Mouse (Mus musculus) limb, embryonic 13.5 days (tissue): ENCODE measurements at regions not wholly inside any gene's neighbourhood (a gene's known extent, or its start where the extent isn't known, plus 50 kb on each side); places are given as distances from the start of the nearest gene placed in this dataset.

Experiments used
- ATAC-seq: fragments of 200-750 bp; cut with Nextera tagmentation; 2 replicates; pipeline ENCODE4 v1.8.0; 2017; ENCODE audit warnings: low read depth, moderate number of reproducible peaks, moderate TSS enrichment; ENCODE audit not compliant: low FRiP score
- H3K27ac ChIP-seq: fragments of 300-500 bp; sonication (generic); 2 replicates; pipeline ENCODE4 v1.5.1; 2015; ENCODE audit warnings: inconsistent platforms, mild to moderate bottlenecking, moderate library complexity
- H3K27me3 ChIP-seq: fragments of 300-500 bp; sonication (generic); 2 replicates; pipeline ENCODE4 v1.6.1; 2015; ENCODE audit warnings: mild to moderate bottlenecking, inconsistent platforms
- H3K36me3 ChIP-seq: fragments of 300-500 bp; sonication (generic); 2 replicates; pipeline ENCODE4 v1.6.1; 2015; ENCODE audit warnings: inconsistent platforms, mild to moderate bottlenecking, moderate library complexity
- H3K4me1 ChIP-seq: fragments of 300-500 bp; sonication (generic); 2 replicates; pipeline ENCODE4 v1.6.1; 2015; ENCODE audit warnings: inconsistent platforms
- H3K4me2 ChIP-seq: fragments of 300-500 bp; sonication (generic); replicated peaks from 2 replicates; pipeline ENCODE4 v1.6.1; 2015; ENCODE audit warnings: inconsistent platforms, mild to moderate bottlenecking, moderate library complexity
- H3K4me3 ChIP-seq: fragments of 300-500 bp; sonication (generic); 2 replicates; pipeline ENCODE4 v1.5.1; 2015; ENCODE audit warnings: moderate library complexity, mild to moderate bottlenecking, inconsistent platforms
- H3K9ac ChIP-seq: fragments of 300-500 bp; sonication (generic); 2 replicates; pipeline ENCODE4 v1.6.1; 2015; ENCODE audit warnings: mild to moderate bottlenecking, inconsistent platforms
- H3K9me3 ChIP-seq: fragments of 300-500 bp; sonication (generic); 2 replicates; pipeline ENCODE4 v1.6.1; 2016; ENCODE audit warnings: inconsistent platforms
- WGBS: fragments of 180-500 bp; shearing (Covaris S2); methylation state at CpG from one replicate; pipeline ENCODE4 v1.1.7; 2015; 5-methylcytosine and 5-hydroxymethylcytosine counted together

DNA sequence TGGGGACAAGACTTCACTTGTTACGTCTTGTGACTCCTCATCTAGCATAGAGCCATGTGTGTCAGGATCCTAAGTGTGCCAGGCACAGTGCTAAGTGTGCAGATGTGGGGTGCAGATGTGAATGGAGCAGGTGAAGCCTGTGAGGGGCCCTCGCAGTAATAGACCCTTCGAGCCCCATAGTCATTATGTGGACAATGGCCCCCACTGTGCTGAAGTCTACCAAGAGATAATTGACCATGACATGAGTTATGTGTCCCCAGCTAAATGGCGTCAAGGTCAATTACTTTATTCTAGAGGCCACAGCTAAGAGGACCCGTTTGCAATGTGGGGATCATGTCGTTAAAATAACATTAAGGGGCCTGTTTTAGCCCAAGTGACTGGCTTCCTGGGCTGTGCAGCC lies 245.0 kb downstream of the Hlx start:
- H3K27ac ChIP-seq, result no peak overlapping the region
- no peak overlapping the region for H3K9ac ChIP-seq
- no peaks in the 10 kb centered on the region for H3K9me3 ChIP-seq
- no peak overlapping the region for H3K4me2 ChIP-seq
- H3K36me3 ChIP-seq, result no peaks in the 10 kb centered on the region
- H3K4me3 ChIP-seq, result no peak overlapping the region
- no peak for ATAC-seq
- peaks cover 25% of the 10 kb centered on the region for H3K27me3 ChIP-seq
- H3K4me1 ChIP-seq, result peaks cover 21% of the 10 kb centered on the region
- 31% methylated on average over 6 of the region's 6 CpGs for WGBS

DNA sequence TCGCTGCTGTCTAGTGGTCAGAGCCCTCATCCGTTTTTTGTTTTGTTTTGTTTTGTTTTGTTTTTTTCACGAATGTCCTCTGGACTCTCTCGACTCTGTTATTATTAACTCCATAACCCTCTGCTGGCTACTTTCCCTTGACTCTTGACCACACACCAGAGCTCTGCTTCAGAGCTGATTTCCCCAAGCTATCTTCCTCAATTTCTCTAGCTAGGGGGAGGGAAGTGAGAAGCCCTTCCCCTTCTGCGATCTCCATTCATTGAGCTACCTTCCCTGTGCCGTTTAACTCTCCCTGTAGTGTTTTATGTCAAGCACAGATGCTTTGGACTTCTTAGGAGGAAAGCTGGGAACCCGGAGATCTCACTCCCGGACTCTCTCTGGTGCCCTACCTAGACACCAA lies 247.6 kb downstream of the Hlx start:
- no peak overlapping the region for H3K9ac ChIP-seq
- no peak overlapping the region for H3K27ac ChIP-seq
- peaks cover 25% of the 10 kb centered on the region for H3K27me3 ChIP-seq
- no peak overlapping the region for H3K4me2 ChIP-seq
- H3K9me3 ChIP-seq, result no peaks in the 10 kb centered on the region
- no peak for ATAC-seq
- no peaks in the 10 kb centered on the region for H3K36me3 ChIP-seq
- peaks cover 17% of the 10 kb centered on the region for H3K4me1 ChIP-seq
- no peak overlapping the region for H3K4me3 ChIP-seq
- WGBS, result 77% methylated on average over 8 of the region's 8 CpGs

DNA sequence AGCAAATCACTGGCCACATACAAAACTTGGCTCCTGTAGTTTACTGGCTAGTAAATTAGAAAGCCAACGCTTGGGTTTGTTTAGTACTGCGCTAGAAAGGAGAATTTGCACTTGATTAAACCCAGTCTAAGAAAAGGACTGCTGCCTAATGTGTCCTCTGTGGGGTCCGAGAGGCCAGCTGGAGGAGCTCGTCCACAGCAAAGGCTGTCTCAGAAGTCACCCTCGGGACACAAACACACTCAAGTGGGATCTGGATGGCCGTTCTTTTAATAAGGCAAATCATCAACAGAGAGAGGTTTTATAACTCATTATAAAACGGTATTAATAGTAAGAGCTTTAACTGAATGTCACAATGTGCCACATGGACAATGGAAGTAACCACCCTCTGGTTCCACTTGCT lies 249.0 kb downstream of the Hlx start:
- Histone ChIP-seq H3K4me1 (peaks cover 10% of the 10 kb centered on the region; the same call in 1 of the 2 replicates), H3K27ac (no peak overlapping the region), H3K9ac (no peak overlapping the region), H3K9me3 (no peaks in the 10 kb centered on the region), H3K4me2 (no peak overlapping the region), H3K4me3 (no peak overlapping the region), H3K36me3 (no peaks in the 10 kb centered on the region), H3K27me3 (peaks cover 25% of the 10 kb centered on the region)
- WGBS, result 48% methylated on average over 7 of the region's 7 CpGs
- ATAC-seq, result no peak

DNA sequence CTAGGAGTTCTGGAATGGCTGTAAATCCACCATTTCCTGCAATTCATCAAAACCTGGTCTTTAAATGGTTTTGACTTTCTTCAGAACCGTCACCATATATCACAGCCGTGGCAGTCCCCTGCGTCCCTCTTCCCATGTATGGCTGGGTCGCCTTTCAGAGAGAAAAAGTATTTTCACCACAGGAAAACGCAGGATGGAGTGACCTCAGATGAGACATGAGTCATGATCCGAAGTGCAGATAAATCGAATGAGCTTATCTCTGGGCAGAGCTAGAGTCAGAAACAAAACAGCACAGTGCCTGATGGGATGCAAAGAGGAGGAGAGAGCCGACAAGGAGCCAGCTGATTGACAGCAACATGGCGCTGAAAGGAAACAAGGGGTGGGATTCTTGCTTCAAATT lies 250.4 kb downstream of the Hlx start:
- WGBS, result 62% methylated on average over 9 of the region's 9 CpGs
- H3K4me3 ChIP-seq, result no peak overlapping the region
- H3K4me2 ChIP-seq, result no peak overlapping the region
- peaks cover 25% of the 10 kb centered on the region for H3K27me3 ChIP-seq
- H3K27ac ChIP-seq, result no peak overlapping the region
- H3K4me1 ChIP-seq, result peaks cover 7% of the 10 kb centered on the region
- no peaks in the 10 kb centered on the region for H3K9me3 ChIP-seq
- H3K9ac ChIP-seq, result no peak overlapping the region
- no peak for ATAC-seq
- H3K36me3 ChIP-seq, result no peaks in the 10 kb centered on the region

DNA sequence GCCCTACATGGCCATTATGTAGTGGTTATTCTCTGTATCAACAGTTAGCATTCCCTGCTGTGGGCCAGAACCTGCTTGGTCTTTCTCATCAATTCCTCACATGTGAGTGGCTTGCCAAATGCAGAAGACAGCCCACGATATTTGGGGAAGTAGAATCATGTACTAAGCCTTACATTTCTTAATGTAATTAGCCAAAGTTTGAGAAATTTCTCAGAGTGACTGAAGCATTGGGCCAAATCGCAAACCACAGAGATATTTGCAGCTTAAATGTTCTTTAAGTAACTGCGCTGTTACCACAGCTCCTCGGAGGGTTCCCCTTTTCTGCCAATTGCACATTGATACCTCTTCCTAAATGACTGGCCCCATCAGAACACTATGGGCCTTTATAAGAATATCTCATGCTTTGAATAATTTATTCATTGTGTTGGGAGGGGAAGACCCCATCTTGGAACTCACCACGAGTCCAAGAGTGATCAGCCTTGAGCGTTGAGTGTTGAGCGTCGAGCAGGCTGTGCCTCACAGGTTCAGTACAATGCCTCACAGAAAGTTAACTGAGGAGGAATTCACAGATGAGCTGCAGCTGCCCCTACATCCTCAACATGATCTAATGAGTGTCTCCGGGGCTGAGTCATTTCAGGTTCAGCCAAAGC lies 251.7 kb downstream of the Hlx start:
- Histone ChIP-seq H3K27me3 (peaks cover 15% of the 10 kb centered on the region), H3K9me3 (no peaks in the 10 kb centered on the region), H3K36me3 (no peaks in the 10 kb centered on the region), H3K4me3 (no peak overlapping the region), H3K27ac (no peak overlapping the region), H3K4me2 (no peak overlapping the region), H3K4me1 (peaks cover 7% of the 10 kb centered on the region), H3K9ac (no peak overlapping the region)
- WGBS, result 87% methylated on average over 9 of the region's 9 CpGs
- ATAC-seq, result no peak

DNA sequence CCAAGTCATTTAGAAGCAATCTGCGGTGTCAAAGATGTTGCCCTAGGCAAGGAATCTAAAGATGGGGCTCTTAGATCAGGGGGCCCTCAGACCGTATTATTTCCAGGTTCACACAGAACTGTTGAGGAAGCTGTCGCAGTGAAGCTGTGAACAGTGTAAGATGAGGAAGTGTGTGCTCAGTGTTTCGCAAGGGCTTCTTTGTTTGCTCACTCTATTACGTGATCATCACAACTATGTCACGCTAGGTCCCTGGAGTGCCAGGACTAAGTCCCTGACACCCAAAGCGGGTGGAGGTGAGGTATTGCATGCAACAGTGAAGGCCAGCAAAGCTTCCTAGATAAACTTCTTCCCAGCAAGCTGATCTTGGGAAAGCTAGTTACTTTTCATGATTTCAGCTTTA lies 254.4 kb downstream of the Hlx start:
- no peaks in the 10 kb centered on the region for H3K9me3 ChIP-seq
- H3K27me3 ChIP-seq, result no peaks in the 10 kb centered on the region
- no peak overlapping the region for H3K4me2 ChIP-seq
- H3K27ac ChIP-seq, result no peak overlapping the region
- WGBS, result 80% methylated on average over 7 of the region's 7 CpGs
- no peak overlapping the region for H3K9ac ChIP-seq
- ATAC-seq, result no peak
- H3K4me3 ChIP-seq, result no peak overlapping the region
- no peaks in the 10 kb centered on the region for H3K36me3 ChIP-seq
- peaks cover 2% of the 10 kb centered on the region; the same call in 1 of the 2 replicates for H3K4me1 ChIP-seq

DNA sequence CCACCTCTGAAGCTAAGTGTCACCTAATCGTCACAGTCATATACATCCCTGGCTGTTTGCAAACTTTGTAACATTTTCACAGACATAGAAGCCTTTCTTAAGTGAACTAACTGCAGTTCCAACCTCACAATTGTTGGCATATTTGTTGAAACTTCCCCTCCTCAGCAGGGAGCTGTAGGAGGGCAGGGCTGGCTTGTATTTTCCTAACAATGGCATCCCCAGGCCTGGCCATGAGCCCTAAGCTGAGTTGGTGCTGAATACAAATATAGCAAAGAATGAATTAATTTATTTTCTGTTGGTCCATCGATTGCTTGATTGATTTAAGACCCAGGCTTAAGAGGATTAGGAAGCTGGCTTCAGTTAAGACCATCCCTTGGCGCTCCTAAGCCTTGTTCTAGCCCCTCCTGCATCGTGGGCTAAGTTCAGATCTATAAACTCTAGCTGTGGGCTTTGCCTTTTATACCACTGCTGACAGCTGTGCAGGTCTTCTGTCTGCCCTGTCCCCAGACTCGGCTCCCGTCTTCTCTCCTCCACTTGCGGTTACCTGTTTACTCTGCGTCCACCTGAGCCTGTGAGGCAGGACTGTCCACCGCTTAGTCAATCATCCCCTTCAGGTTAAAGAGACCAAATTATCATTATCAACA lies 269.8 kb downstream of the Hlx start:
- ATAC-seq, result no peak
- no peaks in the 10 kb centered on the region for H3K9me3 ChIP-seq
- no peak overlapping the region for H3K27ac ChIP-seq
- no peaks in the 10 kb centered on the region for H3K36me3 ChIP-seq
- H3K9ac ChIP-seq, result no peak overlapping the region
- H3K4me3 ChIP-seq, result no peak overlapping the region
- peaks cover 25% of the 10 kb centered on the region; the same call in 1 of the 2 replicates for H3K27me3 ChIP-seq
- no peak overlapping the region for H3K4me2 ChIP-seq
- H3K4me1 ChIP-seq, result no peaks in the 10 kb centered on the region
- 63% methylated on average over 9 of the region's 9 CpGs for WGBS

DNA sequence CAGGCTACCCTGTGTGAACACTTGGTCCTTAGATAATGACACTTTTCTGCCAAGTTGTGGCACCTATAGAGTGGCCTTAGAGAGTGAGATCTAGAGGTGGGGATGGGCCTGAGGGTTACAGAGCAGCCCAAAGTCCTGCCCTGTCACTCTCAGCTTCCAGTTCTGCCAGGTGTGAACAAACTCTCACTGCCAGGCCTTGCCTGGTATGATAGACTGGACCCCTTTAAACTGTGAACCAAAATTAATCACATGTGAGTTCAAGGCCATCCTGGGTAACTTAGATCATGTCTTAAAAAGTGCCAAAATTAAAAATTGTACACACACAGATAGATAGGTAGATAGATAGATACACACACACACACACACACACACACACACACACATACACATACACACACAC lies 271.0 kb downstream of the Hlx start:
- Histone ChIP-seq H3K27me3 (peaks cover 24% of the 10 kb centered on the region; the same call in 1 of the 2 replicates), H3K4me1 (no peaks in the 10 kb centered on the region), H3K36me3 (no peaks in the 10 kb centered on the region), H3K27ac (no peak overlapping the region), H3K4me3 (no peak overlapping the region), H3K4me2 (no peak overlapping the region), H3K9me3 (no peaks in the 10 kb centered on the region), H3K9ac (no peak overlapping the region)
- ATAC-seq, result no peak

DNA sequence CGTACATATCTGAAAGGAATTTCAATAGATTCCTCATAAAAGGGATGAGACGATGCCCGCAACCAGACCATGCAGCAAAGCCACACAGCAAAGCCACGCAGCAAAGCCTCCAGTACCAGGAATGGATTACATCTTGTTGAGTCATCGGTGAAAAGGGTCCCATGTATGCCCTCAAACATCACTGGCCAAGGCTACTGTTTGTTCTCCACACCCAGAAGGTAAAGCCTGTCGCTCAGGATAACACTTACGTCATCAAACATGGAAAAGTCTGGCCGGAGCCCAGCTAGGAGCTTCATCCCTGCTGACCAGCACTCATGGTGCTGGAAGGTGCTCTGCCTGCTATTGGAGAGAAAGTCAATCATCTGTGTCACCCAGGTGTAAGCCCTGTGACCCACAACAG lies 275.7 kb downstream of the Hlx start:
- Histone ChIP-seq H3K9ac (no peak overlapping the region), H3K9me3 (no peaks in the 10 kb centered on the region), H3K4me2 (no peak overlapping the region), H3K27ac (no peak overlapping the region), H3K4me3 (no peak overlapping the region), H3K36me3 (no peaks in the 10 kb centered on the region), H3K27me3 (peaks cover 15% of the 10 kb centered on the region; the same call in 1 of the 2 replicates), H3K4me1 (peaks cover 26% of the 10 kb centered on the region)
- ATAC-seq, result no peak
- 94% methylated on average over 8 of the region's 8 CpGs for whole genome bisulfite sequencing

DNA sequence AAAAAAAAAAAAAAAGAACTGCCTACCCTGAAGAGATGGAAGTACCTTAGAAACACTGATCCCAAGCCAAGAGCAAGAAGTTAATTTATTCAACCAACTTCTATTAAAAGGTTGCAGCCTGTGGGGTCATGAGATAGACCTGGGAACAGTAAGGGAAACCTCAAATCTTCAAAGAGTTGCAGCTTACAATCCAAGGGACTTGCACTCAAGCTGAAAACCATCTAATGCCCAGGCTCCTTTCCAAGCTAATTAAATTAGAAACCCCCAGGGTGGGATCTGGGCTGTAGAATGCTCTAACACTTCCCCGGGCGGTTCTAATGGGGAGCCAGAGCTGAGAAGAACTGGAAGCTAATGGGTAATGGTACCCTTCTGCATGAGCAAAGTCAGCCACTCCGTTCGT lies 278.0 kb downstream of the Hlx start:
- ATAC-seq, result peak; percentile 64; the same call in 1 of the 2 replicates
- Histone ChIP-seq H3K4me2 (no peak overlapping the region), H3K27ac (no peak overlapping the region; the same call in 1 of the 2 replicates), H3K9me3 (no peaks in the 10 kb centered on the region), H3K27me3 (peaks cover 29% of the 10 kb centered on the region), H3K36me3 (no peaks in the 10 kb centered on the region), H3K4me1 (peaks cover 29% of the 10 kb centered on the region), H3K9ac (no peak overlapping the region), H3K4me3 (no peak overlapping the region)
- WGBS, result 27% methylated on average over 4 of the region's 4 CpGs

DNA sequence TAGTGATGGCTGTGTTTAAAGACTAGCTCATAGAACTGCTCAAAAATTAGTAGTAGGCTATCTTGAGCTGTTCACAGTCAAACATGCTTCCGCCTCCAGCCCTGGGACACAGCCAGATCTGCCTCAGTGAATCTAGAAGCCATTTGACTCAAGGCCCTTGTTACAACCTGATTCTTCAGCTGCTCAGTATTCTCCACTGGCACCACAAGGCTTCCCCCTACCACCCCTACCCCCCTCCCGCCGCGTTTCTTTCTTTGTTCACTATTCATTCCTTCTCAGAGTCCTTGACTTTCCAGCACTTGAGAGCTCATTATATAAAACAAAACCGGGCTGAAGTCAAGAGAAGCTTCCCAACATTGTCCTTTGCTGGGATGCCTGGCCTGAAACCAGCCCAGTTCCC lies 278.7 kb downstream of the Hlx start:
- peaks cover 29% of the 10 kb centered on the region for H3K4me1 ChIP-seq
- no peak for ATAC-seq
- no peaks in the 10 kb centered on the region for H3K36me3 ChIP-seq
- 45% methylated on average over 5 of the region's 5 CpGs for WGBS
- H3K4me2 ChIP-seq, result no peak overlapping the region
- no peaks in the 10 kb centered on the region for H3K9me3 ChIP-seq
- no peak overlapping the region for H3K9ac ChIP-seq
- peaks cover 32% of the 10 kb centered on the region for H3K27me3 ChIP-seq
- H3K4me3 ChIP-seq, result no peak overlapping the region
- H3K27ac ChIP-seq, result no peak overlapping the region

DNA sequence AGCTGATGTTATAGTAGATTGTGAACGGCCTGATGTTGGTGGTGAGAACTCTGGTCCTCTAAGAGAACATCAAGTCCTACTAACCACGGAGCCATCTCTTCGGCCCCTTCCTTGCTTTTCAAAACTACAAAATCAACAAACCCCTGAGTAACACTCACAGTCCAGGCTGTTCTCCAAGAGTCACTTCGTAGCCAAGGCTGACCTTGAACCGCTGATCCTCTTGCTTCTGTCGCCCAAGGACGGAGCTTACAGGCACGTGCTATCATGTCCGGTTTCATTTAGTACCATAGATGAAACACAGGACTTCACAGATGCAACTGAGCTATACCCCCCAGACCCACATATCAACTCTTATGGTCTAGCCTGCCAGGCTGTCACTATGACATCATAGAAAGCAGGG lies 279.4 kb downstream of the Hlx start:
- WGBS, result 93% methylated on average over 9 of the region's 9 CpGs
- Histone ChIP-seq H3K4me1 (peaks cover 32% of the 10 kb centered on the region), H3K36me3 (no peaks in the 10 kb centered on the region), H3K9ac (no peak overlapping the region), H3K4me2 (no peak overlapping the region), H3K27ac (no peak overlapping the region), H3K9me3 (no peaks in the 10 kb centered on the region), H3K27me3 (peaks cover 34% of the 10 kb centered on the region), H3K4me3 (no peak overlapping the region)
- no peak for ATAC-seq

DNA sequence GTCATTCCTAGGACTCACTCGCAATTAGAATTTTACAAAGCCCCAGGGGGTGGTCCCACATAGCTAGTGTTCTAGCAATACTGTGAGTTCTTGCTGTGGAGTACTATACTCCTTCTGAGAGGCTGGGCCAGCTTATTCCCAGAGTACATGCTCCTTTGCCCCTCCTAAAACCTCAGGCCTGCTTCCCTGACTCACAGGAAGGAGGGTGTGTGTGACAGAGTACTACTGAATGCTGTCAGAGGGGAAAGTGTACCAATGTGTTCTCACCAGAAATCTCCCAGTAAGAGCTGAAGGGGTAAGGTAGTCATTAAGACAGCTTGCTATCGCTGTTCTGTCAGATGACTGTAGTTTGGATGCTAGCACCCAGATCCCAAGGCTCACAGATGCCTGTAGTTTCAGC lies 280.7 kb downstream of the Hlx start:
- WGBS, result 61% methylated on average over 2 of the region's 2 CpGs
- Histone ChIP-seq H3K4me2 (no peak overlapping the region), H3K4me3 (no peak overlapping the region), H3K9ac (no peak overlapping the region), H3K27me3 (peaks cover 31% of the 10 kb centered on the region), H3K4me1 (peaks cover 40% of the 10 kb centered on the region), H3K36me3 (no peaks in the 10 kb centered on the region), H3K9me3 (no peaks in the 10 kb centered on the region), H3K27ac (no peak overlapping the region)
- no peak for ATAC-seq
